Mouse (Mus musculus) left cerebral cortex, postnatal 10 days (tissue): ENCODE measurements at regions not wholly inside any gene's neighbourhood (a gene's known extent, or its start where the extent isn't known, plus 50 kb on each side); places are given as distances from the start of the nearest gene placed in this dataset.
"Not testable (repeated sequence)": the region's sequence is repeated elsewhere in the genome, so short reads cannot be mapped to it uniquely, and the experiment has no call there.

Source experiments
- DNase-seq, 2 experiments: peaks; one replicate each; pipeline ENCODE4 v3.0.0; 2021 to 2022; ENCODE audit warnings: low spot score in 2 of 2, mixed read lengths in 1 of 2; ENCODE audit errors: extremely low spot score in 1 of 2
- intact Hi-C: fragments of 180-260 bp; cut with DNase I; formaldehyde crosslinking; loops from one replicate; pipeline ENCODE4 v1.15.1; 2025

DNA sequence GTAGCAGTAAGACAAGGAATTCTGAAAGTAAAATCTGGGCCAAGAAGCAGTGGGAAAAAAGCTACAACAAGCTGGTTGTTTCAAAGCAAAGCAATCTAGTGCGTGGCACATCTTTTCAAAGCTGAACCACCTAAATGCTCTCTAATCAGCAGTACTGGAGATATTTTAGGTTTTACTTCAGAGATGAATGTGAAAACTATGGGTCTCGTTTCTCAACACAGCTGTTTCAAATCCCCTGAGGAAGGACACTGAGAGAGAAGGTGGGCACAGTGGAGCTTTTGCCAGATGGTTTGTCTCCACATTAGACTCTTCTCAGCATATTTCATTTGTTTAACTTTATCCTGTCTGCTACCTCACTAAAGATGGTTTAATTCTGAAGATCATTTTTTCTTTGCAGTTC lies 183.8 kb upstream of the Gria3 start:
- intact Hi-C loops: no loop called here
- DNase-seq: no peak

GRCm38 (mm10) chrX:41249739-41250138 lies 150.9 kb upstream of the Gria3 start:
- intact Hi-C loops, DNase-seq: not testable (repeated sequence)

GRCm38 (mm10) chrX:41252923-41253322 lies 147.7 kb upstream of the Gria3 start:
- DNase-seq: no peak
- intact Hi-C loops: no loop called here

- intact Hi-C loops: no loop called here
- peak in 1 of 2 experiments; percentile 14 for DNase-seq
These were observed 146.0 kb upstream of the Gria3 start for GRCm38 (mm10) chrX:41254695-41255094.

DNA sequence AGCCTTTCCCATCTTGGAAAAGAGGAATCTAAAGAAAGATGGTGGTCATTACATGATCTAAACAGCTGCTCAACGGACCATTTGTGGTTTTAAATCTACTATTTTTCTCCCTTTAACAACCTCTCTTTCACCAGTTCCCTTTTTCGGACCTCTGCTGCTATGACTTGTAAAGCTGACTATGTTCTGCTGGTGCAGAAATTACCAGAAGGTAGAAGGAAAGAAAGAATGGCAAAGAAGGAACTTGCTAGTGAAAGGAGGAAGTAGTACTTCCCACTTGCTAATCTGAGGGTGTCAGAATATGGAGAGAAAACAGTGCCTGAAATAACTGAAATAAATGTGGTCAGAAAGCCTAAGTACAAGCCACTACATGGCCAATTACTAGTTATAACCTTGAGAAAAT lies 109.6 kb upstream of the Gria3 start:
- DNase-seq: no peak
- intact Hi-C loops: no loop called here

- DNase-seq: no peak
- intact Hi-C loops: no loop called here
These were observed 84.2 kb upstream of the Gria3 start for GRCm38 (mm10) chrX:41316493-41316892.

DNA sequence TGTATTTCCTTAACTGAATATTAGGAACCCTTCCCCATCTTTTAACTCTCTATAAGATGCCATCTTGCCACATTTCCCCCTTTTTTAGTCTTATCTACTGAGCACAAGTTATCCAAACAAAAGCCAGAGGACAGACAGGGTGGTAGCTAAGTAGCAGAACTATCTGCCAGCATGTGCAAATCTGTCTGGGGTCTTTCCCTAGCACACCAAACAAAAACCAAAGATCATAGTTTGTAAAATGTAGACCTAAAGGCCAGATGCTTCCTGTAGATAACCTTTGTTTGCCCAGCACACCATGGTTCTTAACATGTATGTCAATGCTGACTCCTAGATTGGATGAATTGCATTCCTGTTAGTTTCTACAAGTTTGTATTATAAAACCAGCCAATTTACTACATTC lies 82.9 kb upstream of the Gria3 start:
- DNase-seq: no peak
- intact Hi-C loops: no loop called here

- intact Hi-C loops: no loop called here
- no peak for DNase-seq
These were observed 80.8 kb upstream of the Gria3 start for GRCm38 (mm10) chrX:41319896-41320295.
